Mouse (Mus musculus) C2C12 (cell line): ENCODE results near the gene Tbc1d2.

ENCODE experiments used
- CTCF ChIP-seq: IDR thresholded peaks from one replicate; pipeline ENCODE4 v1.5.1; 2011; ENCODE audit not compliant: control insufficient read depth, insufficient read depth, insufficient read length
- FOSL1 ChIP-seq: IDR thresholded peaks from one replicate; pipeline ENCODE4 v1.8.0; 2011; ENCODE audit warnings: mild to moderate bottlenecking, low read length; ENCODE audit not compliant: poor library complexity, insufficient read depth, severe bottlenecking
- MAX ChIP-seq: IDR thresholded peaks from one replicate; pipeline ENCODE4 v1.6.1; 2011; ENCODE audit warnings: mild to moderate bottlenecking, control low read depth
- MYOD1 ChIP-seq: IDR thresholded peaks from one replicate; pipeline ENCODE4 v1.6.1; 2011; ENCODE audit warnings: low read depth; ENCODE audit not compliant: control insufficient read depth, insufficient read length
- MYOG ChIP-seq: IDR thresholded peaks from one replicate; pipeline ENCODE4 v1.6.1; 2011; ENCODE audit not compliant: control insufficient read depth, insufficient read length; ENCODE audit errors: extremely low read depth
- USF1 ChIP-seq: IDR thresholded peaks from one replicate; pipeline ENCODE4 v1.6.1; 2011; ENCODE audit warnings: low read depth, mild to moderate bottlenecking, control low read depth, moderate library complexity

- no peak for TF ChIP-seq USF1
- TF ChIP-seq CTCF = no peak
- TF ChIP-seq MAX = no peak
- TF ChIP-seq MYOD1 = no peak
- no peak for TF ChIP-seq MYOG
- TF ChIP-seq FOSL1 = no peak
These were observed 89.8 kb downstream of the Tbc1d2 start for GRCm38 (mm10) chr4:46560069-46560705.
